Mouse (Mus musculus) brain, embryonic 18.5 days (tissue): ENCODE measurements around the gene Luc7l.

ENCODE experiments used
- DNase-seq: peaks from one replicate; pipeline ENCODE4 v3.0.0-alpha.2; 2012; ENCODE audit warnings: low read depth, low spot score

The Luc7l gene

DNA sequence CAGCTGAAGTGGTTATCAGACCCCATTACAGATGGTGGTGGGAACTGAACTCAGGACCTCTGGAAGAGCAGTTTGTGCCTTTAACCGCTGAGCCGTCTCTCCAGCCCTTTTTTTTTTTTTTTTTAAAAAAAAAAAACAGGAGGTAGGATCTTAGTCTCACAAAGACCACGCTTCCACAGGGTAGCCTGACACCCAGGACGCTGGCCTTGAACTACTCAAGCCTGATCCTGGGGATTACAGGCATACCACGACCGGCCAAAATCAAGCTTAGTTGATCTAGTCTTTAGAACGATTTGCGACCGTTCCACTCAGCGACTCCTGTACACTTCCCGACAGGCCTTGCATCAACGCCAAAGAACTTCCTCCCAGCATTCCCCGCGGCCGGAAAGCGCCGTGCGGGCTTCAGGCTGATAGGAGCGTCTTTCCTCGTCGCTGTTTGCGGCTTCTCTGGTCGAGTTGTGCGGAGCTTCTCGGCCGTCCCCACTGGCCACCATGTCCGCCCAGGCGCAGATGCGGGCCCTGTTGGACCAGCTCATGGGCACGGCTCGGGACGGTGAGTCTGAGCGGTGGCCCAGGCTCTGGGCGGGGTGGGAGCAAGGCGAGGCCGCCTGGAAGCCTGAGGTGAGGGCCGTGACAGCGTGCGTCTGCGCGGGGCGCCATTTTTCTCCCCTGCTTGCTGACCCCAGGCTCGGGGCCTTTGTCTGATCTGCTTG lies at the start of gene Luc7l:
Gene Luc7l, plus strand, starts transcription at position 358 of the 713 bp plus-strand sequence.
- DNase-seq, result peak; percentile 93

DNA sequence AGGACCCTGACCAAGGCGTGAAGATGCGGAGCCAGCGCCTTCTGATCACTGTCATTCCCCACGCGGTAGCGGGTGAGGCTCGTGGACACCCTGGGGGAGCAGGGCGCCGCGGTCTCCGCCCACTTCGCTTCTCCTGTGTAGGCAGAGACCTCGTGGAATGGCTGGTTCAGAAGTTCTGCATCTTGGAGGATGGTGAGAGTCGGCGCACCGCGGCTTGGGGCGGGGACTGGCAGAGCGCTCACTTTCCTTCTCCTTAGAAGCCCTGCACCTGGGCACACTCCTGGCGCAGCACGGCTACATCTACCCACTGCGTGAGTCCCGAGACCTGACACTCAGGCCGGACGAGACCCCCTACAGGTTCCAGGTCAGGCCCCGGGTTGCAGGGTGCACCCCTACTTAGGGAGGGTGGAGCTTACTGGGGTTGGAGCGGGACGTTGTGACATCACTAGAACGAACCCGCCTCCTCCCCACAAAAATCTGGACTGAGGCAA lies 49.3 kb upstream of the Luc7l start:
- DNase-seq, result peak; percentile 3

DNA sequence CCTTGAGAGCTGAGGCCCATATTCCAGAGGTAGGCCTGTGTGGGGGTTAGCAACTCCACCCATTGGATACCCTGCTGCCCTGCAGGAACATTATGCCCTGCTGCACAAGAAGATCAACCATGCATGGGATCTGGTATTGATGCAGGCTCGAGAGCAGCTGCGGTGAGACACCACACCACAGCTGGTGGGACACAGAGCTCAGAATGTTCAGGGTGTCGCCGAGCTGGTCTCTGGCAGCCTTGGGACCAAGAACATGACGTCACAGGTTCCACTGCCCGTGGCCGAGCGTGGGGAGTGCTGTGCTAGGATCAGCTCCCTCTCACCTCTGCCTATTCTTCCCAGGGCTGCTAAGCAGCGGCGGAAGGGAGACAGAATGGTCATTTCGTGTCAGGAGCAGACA lies 47.9 kb upstream of the Luc7l start:
- DNase-seq, result no peak

DNA sequence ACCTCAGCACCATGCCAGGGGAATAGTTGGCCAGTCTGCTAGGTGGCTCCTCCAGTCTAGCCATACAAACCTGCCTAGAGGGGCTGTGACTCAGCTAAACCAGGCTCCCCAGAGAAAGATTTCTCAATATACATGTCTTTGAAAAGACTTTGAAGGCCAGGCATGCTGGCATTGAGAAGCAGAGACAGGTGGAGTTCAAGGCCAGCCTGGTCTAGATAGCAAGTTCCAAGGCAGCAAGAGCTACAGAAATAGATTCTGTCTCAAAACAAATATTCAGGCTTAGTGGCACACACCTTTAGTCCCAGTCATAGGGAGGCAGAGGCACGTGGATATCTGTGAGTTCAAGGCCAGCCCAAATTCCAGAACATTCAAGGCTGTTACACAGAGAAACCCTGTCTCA lies 46.3 kb upstream of the Luc7l start:
- no peak for DNase-seq

DNA sequence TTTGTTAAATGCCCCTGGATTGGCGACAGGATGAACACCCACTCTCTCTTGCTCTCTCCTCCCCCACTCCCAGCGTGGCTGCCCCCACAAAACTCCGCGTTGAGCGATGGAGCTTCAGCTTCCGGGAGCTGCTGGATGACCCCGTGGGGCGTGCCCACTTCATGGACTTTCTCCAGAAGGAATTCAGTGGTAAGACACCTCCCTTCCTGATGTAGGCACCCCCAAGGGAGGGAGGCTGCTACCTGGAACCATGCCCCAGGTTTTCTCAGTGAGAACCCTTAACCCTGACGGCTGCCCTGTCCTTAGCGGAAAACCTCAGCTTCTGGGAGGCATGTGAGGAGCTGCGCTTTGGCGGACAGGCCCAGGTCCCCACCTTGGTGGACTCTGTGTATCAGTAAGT lies 45.0 kb upstream of the Luc7l start, which contains the start of gene Arhgdig:
Gene Arhgdig, minus strand, starts transcription at position 101 of the 400 bp plus-strand sequence.
- DNase-seq, result no peak

DNA sequence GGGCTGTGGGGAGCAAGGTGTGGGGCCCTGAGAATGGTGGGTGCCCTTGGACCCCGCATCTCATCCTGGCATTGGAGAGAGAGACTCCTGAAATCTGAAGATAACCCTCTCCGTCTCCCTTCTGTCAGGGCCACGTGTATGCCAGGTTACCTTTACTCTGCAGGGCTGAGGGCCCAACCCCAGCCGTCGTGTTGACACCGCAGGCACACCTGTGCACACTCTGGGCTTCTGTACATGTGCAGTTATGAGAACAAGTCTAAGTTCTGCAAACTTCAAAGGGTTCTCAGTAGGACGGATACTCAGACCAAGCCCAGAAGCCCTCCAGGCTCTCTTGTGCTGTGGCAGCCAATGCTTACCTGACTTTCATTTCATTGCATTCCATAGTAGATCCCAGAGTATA lies 40.5 kb upstream of the Luc7l start:
- no peak for DNase-seq

DNA sequence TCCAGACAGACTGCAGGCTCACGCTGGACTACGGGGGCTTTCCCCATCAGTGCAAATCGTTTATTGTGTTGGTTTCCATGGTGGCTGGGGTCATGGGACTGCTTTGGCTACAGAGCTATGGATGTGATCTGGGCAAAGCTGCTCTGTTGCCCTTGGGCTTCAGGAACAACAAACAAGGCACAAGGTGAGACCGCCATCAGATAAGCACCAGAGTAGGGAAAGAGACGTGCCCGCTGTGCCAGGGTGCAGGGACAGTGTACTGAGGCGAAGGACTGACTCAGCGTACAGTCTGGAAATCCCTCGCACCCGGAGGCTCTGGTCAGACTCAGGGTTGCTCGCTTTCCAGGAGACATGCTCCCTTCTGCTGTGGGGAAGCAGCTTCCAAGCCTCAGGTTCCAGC lies 40.0 kb upstream of the Luc7l start:
- DNase-seq, result no peak

DNA sequence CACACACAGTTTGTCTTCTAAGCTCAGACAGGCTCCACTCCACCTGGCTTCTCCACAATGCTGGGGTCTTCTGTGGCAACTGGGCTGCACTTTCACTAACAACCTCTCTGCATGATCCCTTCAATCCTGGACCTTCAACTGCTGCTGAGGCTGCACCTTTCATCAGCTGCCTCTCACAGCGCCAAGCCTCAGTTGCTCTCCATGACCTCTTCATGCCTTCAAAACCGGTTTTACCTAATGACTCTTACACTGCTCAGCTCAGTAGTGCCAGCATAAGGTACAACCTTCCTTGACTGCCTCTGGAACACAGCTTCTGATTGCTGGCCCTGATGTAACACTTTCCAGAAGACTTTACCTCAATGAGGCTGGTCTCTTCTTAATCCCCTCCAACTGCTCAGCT lies 31.2 kb upstream of the Luc7l start:
- DNase-seq, result no peak

DNA sequence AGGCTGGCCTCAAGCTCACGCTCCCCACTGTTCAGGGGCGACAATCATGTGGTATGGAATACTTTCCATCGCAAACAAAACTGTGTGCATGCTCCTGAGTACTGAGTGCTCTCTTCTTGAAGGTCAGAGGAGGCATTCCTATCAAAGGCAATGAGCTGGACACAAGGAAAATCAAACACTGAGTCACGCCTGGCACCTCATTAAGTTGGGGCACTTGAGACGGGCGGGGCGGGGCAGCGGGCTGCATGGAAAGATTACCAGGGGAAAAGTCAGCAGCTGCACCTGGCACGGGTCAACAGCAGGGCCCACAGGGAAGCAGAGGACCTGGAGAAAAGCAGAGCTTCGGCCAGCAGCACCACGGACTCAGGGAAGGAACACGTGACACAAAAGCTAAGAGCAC lies 27.5 kb upstream of the Luc7l start:
- no peak for DNase-seq

DNA sequence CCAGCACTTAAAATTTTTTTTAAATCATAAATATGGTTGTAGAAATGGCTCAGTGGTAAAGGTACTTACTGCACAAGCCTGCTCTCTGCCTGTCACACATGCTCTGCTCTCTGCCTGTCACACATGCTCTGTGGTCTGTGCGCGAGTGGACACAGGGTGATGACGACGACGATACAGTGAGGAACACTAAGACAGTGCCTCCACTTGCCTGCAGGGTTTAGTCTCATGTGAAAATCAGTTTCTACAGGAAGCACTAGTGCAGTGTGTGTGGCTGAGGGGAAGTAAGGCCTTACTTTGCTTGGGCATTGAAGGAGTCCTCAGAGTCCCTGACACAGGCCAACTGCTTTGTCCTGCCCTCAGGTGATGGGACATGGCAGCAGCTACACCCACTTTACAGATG lies 22.9 kb upstream of the Luc7l start:
- DNase-seq, result no peak

DNA sequence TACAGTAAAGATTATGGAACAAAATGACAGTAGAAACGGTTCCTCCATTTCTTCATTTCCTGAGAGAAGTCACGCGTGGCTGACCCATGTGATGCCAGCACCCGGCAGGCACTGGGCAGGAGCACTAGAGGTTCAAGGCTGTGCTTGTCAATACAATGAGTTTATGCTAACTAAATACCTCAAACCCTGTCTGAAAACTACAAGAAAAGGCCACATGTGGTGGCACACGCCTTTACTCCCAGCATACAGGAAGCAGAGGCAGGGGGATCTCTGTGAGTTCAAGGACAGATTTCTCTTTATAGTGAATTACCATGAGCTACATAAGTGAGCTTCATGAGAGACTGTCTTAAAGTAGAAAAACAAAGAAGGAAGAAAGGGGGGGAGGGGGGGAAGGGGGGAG lies 21.5 kb upstream of the Luc7l start:
- no peak for DNase-seq

DNA sequence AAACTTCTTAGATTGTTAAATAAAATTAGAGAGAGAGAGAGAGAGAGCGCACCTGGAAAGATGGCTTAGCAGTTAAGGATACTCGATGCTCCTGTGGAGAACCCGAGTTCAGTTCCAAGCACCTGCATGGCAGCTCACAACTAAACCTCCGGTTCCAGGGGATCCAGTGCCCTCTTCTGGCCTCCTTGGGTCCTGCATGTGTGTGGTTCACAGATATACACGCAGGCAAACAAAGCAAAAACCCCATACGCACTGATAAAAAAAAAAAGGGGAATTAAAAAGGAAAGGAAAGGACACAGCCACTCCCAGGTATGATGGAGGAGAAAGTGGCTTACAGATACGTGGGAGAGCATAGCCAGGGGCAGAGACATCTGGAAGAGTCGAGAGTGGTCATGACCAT lies 19.8 kb upstream of the Luc7l start:
- DNase-seq, result no peak

DNA sequence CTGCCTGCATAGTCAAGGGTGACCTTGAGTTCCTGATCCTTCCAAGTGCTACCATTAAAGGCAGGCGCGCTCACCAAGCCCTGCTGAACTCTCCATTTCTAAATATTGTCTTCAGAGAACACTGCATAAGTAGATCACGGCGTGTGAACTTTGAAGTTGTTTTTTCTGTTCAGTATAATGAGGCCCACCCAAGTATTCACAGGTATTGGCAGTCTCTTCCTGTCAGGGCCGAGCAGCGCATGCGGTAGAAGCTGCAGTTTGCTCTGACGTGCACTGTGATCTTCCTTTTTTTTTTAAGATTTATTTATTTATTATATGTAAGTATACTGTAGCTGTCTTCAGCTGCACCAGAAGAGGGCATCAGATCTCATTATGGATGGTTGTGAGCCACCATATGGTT lies 18.3 kb upstream of the Luc7l start:
- DNase-seq, result no peak

DNA sequence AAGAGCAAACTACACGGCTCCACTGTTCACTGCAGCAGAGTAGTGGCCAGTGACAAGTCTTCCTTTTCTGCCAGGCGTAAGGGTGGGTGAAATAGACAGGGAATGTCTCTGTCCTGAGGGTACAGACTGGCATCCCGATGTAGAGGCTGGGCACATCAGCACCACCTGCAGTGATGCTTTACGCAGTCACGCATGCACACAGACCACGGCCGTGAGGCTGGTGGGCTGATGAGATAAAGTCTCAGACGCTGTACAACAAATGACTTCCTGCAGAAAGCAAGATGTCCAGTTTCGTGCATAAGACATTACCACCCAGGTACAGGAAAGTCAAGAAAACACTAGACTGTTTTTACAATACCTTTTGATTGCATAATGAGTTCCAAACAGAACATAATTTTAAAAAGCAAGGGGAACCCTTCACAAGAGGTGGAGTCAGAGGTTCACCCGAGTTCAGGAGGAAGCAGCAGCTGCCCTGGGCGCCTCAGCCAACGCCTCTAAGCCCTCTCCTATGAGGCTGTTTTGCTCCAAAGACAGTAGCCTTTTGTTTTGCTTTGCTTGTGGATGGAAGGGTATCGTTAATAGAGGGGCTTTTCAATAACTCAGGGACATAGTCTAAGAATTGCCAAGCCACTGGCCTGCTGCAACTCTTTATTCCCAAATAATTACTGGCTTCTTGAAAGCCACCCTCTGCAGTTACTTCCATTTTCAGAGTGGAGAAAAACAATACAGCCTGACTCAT lies 17.4 kb upstream of the Luc7l start:
- no peak for DNase-seq

DNA sequence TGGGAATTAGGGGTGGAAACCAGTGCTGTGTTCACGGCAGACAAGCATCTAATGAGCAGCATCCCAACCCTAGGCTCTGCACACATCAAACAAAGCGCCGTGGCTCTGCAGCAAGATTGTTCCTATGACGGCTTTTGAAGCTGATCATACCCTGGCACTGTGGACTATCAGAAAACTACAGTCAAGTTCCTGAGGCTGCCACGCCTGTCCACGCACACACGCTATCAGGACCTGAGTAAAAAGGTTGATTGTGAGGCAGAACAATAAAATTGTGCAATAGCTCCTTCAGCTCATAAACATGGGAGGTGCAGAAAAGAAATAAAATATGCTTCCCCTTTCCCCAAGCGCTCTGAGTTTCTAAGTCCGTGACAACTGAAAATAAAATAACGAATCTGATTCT lies 15.0 kb upstream of the Luc7l start:
- DNase-seq, result no peak

DNA sequence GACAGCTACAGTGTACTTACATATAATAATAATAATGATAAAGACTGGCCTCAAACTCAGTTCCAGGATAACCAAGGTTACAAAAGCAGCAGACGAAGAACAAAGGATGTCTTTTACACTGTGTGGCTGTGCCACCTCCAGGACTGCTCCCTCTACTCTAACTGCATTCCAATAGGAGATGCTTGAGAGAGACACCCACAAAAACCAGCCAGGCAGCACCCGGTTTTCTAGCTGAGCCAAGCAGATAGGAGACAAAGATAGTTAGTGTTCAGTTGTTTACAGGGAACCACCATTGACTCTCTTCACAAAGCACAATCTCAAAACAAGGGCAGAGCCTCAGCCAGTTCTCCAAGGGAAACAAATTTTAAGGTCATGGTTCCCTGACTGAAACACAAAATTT lies 13.1 kb upstream of the Luc7l start:
- DNase-seq, result no peak

DNA sequence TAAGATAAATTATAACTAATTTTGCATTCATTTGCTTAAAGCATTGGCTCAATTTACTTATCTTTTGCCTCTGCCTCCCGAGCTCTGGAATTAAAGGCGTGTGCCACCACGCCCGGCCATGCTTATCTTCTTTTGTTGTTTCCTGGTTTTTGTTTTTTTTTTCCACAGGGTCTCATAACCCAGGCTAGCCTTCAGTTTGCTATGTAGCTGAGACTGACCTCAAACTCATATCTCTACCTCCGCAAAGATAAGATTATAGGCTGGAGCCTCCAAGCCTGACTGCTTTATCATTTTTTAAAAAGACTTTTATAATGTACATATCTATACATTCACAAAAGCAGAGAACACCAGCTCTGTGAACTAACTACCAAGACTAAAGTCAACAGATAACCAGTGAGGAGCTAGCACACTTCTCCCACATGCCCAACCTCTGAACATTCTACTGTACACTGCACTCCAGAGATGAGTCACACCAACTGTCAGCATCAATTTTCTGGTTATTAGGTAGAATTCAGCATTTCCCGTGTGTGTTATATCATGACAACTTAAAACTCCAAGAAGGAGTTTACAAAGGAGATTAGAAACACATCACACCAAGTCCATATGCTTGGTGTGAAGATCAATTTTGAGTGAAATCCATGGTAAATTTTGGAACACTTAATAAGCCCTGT lies 12.4 kb upstream of the Luc7l start:
- DNase-seq, result no peak

DNA sequence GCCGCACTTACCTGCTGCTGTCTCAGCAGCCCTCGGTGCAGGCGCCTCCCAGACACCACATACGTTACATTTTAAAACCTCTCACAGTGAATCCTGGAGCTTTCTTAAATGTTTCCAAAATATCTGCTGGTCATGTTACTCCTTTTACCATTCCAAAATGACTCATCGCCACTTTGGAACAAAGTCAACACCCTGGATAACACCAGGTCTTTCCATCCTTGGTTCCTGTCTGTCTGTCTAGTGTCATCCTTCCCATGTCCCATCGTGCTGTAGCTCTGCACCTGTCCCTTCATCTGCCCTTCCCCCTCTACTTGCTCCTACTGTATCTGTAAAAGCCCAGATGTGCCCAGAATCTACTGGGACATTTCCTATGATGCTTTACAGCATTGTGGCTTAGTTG lies 11.7 kb upstream of the Luc7l start:
- DNase-seq, result no peak

DNA sequence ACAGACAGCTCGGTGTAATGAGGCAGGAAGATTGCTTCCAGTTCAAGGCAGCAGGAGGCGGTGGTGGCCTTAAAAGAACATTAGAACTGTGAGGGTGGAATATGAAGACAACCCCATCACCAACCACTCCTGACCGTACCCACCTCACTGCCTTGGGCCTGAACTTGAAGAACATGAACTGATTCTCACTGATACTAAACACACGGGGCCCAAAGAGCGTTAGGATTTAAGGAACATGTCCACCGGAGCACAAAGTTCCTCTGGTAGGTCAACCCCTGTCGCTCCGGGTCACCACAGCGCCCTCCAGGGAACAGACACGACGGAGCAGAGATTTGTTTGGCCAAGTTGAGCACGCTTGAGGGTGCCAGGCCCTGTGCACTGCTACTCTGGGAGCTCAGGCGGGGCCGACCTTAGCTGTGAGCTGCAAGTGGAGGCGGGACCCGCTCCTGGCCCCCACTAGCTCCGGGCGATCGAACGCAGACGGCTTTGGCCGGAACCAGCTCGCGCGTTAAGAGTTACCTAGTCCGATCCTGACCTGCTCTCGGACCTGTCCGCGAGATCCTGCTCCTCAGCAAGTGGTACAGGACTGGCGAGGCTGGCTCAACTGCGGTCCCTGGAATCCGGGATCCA lies 9.1 kb upstream of the Luc7l start:
- DNase-seq, result peak; percentile 6

DNA sequence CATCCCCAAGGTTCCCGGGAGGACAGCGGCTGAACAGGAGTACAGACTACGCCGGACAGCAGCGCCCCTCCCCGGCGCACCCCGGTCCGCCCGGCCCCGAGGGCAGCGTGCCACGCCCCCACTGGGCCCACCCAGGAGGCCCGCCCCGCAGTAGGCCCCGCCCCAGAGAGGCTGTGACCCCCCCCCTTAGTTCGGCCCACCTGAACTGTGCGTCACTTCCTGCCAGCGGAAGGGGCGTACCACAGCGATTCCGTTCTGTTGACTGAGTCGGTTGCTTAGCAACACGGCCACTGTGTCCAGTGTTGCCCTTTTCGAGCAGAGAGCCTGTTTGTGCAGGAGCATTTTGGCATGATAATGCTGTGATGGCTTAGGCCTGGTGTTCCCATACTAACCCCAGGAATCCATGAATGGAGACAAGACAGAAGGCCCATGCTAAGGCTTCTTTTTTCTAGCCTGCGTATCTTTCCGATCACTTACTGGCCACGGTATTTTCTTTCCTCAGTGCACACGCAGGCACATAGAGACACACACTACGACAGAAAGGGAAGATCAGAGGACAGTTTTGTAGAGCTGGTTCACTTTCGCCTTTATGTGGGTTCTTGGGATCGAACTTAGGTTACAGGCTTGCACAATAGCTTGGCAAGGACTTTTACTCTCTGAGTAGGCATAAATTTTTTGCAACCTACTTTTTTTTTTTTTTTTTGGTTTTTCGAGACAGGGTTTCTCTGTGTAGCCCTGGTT lies 8.4 kb upstream of the Luc7l start, which contains the start of gene Fam234a:
Gene Fam234a, minus strand, starts transcription at position 142 of the 741 bp plus-strand sequence.
- DNase-seq, result peak; percentile 88

DNA sequence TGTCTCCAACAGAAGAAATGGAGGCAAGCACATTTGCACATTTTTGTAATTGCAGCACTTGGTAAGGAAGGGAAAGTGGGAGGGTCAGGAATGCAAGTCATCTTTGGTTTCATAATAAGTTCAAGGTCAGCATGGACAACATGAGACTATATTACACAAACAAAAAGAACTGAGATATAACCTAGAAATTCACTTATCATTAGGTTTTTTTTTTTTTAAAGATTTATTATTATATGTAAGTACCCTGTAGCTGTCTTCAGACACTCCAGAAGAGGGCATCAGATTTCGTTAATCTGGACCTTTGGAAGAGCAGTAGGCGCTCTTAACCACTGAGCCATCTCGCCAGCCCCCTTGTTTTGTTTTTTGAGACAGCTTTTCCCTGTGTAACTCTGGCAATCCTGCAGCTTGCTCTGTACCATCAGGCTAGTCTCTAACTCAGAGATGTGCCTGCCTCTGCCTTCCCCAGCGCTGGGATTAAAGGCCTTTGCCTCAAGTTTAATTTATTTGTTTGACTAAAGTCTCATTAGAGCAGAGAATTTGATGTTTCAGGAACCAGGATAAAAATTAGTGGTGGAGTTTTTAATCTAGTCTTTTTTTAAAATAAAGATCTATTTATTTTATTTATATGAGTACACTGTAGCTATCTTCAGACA lies 684 bp upstream of the Luc7l start:
- no peak for DNase-seq
